Mouse (Mus musculus): ENCODE data around the gene Mtfp1.

DNA sequence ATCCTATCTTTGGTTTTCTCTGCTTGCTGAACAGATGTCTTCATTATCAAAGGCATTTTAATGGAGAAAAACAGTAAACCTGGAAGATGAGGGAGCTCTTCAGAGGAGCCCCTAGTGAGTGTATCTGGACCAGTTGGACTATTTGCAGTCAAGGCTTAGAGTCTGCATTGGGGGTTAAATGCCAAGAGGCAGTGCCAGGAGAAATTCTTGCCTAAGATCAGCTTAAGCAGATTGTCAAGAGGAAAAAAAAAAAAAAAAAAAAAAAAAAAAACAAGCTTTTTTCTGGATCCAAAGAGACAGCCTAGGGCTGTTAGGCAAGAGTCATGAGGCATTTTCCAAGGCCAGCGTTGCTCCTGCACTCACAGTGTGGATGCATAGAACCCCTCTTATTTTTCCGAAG, 47.5 kb downstream of the Mtfp1 start:
- TF ChIP-seq CTCF (IDR thresholded peaks at IDR 0.05; ENCODE audit: low read depth, low read length) (no peak), EP300 (IDR thresholded peaks at IDR 0.05; ENCODE audit: insufficient read depth, low read depth, low read length) (no peak), POLR2A (IDR thresholded peaks at IDR 0.05; ENCODE audit: insufficient read depth, low read length) (no peak)
